Mouse (Mus musculus): ENCODE data around the gene Slc36a4.

- TF ChIP-seq POLR2A (IDR thresholded peaks at IDR 0.05; ENCODE audit: control insufficient read depth, extremely low read depth, insufficient read depth, low read length, poor library complexity) (no peak), CTCF (IDR thresholded peaks at IDR 0.05; ENCODE audit: borderline replicate concordance, control insufficient read depth, extremely low read depth, insufficient read depth, low read length, poor library complexity) (no peak)
Measured at GRCm38 (mm10) chr9:15711676-15712075, 2.1 kb downstream of the Slc36a4 start.
